Mouse (Mus musculus) liver, postnatal 0 days (tissue): Measurements from ENCODE around the gene Ftsj1.

Experiments used
- CTCF ChIP-seq: sonication (generic); IDR thresholded peaks from 2 replicates; pipeline ENCODE4 v1.5.1; 2016; ENCODE audit warnings: antibody characterized with exemption, low read depth
- EP300 ChIP-seq: IDR thresholded peaks from 2 replicates; pipeline ENCODE4 v1.6.1; 2016; ENCODE audit warnings: antibody characterized with exemption, low read depth, mild to moderate bottlenecking

GRCm38 (mm10) chrX:8192126-8192639 is 60.0 kb downstream of the Ftsj1 start:
- 0 out of 2 replicates have a peak, but pooled peaks have one; percentile 9 for TF ChIP-seq CTCF
- TF ChIP-seq EP300 = no peak
